Comparison of ENCODE assay signal across 20 mouse cellular contexts in the genomic region with DNA sequence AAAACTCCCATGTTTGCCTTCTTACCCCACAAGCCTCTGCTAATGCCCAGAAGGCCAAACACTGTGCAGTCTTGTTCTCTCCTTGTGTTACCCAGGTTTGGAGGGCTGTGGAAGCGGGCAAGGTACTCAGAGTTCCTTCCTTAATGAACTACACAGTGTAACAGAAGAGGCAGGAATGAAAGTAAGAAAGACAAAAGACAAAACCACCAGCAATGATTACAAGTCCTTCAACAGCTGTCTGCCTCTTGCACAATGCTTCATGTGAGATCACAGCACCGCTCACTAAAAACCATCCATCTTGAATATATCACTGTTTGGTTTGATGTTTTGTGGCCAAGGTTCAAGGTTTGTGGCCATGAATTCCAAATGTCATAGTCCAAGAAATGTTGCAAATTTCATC. TPM values are rescaled to one million over a fixed set of nuclear protein-coding genes. Genes with fewer than 3 reads are reported as not detected.
DNase-seq lines count a peak whose midpoint lies in the region; ATAC-seq and TF ChIP-seq lines count a peak whose summit lies in the region.
"Had no signal": no experiment of that assay in that cellular context is flagged by ENCODE, and none has a peak within 500 bp of the region (broad histone marks: within the 10 kb centered on the region; RNA-seq: fewer than 3 reads in every experiment).

No protein-coding gene starts in this region.

- ATAC-seq in liver, postnatal 0 days, result no peak
- 0 out of 2 replicates have a peak, but pooled peaks have one; percentile 29 for ATAC-seq in common myeloid progenitor, adult 5-6 weeks (replicated peaks; ENCODE audit: low read depth, poor library complexity, severe bottlenecking)
- ATAC-seq: forebrain, embryonic 14.5 days; intestine, embryonic 16.5 days had no signal

- H3K4me3 ChIP-seq in liver, adult 2 months (ENCODE audit: insufficient read depth, low read depth, low read length), result no peak overlapping the region
- H3K4me3 ChIP-seq in liver, postnatal 0 days (ENCODE audit: low read depth, low read length), result no peak overlapping the region
- no peak overlapping the region for H3K4me3 ChIP-seq in kidney, adult 2 months (ENCODE audit: insufficient read depth, low read depth, low read length)
- no peak overlapping the region for H3K4me3 ChIP-seq in lung, adult 2 months (replicated peaks; ENCODE audit: extremely low read depth, low read depth, low read length)
- H3K4me3 ChIP-seq: embryonic facial prominence, embryonic 15.5 days; erythroblast, embryonic 14.5 days; forebrain, embryonic 10.5 days; heart, embryonic 12.5 days; hindbrain, embryonic 15.5 days had no signal

- no peak for TF ChIP-seq POLR2A in liver, adult 2 months (IDR thresholded peaks at IDR 0.05; ENCODE audit: extremely low read depth, insufficient read depth, low read length)
- no peak for TF ChIP-seq POLR2A in kidney, adult 2 months (IDR thresholded peaks at IDR 0.05; ENCODE audit: low read depth, low read length)
- TF ChIP-seq POLR2A in lung, adult 2 months (IDR thresholded peaks at IDR 0.05; ENCODE audit: borderline replicate concordance, extremely low read depth, low read depth, low read length), result no peak

- TF ChIP-seq CTCF in liver, adult 2 months (IDR thresholded peaks at IDR 0.05; ENCODE audit: low read depth, low read length), result no peak
- TF ChIP-seq CTCF in liver, postnatal 0 days (IDR thresholded peaks at IDR 0.05; ENCODE audit: low read depth), result no peak
- no peak for TF ChIP-seq CTCF in kidney, adult 2 months (conservative IDR thresholded peaks at IDR 0.05; ENCODE audit: insufficient read depth, insufficient read length, low read depth, low read length)
- no peak for TF ChIP-seq CTCF in lung, adult 2 months (IDR thresholded peaks at IDR 0.05; ENCODE audit: insufficient read depth, low read length)

- no peak overlapping the region for H3K9ac ChIP-seq in liver, adult 2 months (ENCODE audit: low read depth, low read length)
- no peak overlapping the region for H3K9ac ChIP-seq in liver, postnatal 0 days (replicated peaks)
- H3K9ac ChIP-seq: embryonic facial prominence, embryonic 15.5 days; heart, embryonic 12.5 days; hindbrain, embryonic 15.5 days had no signal

- H3K36me3 ChIP-seq in liver, adult 2 months (ENCODE audit: control insufficient read depth, insufficient read depth, low read length), result no peaks in the 10 kb centered on the region
- no peaks in the 10 kb centered on the region for H3K36me3 ChIP-seq in liver, postnatal 0 days (replicated peaks; ENCODE audit: insufficient read depth, low read length)
- H3K36me3 ChIP-seq in kidney, adult 2 months (ENCODE audit: control insufficient read depth, insufficient read depth, low read length), result no peaks in the 10 kb centered on the region
- H3K36me3 ChIP-seq: embryonic facial prominence, embryonic 15.5 days; forebrain, embryonic 10.5 days; heart, embryonic 12.5 days; hindbrain, embryonic 15.5 days had no signal

- H3K79me2 ChIP-seq in liver, adult 2 months (ENCODE audit: control insufficient read depth, insufficient read depth, low read length), result no peaks in the 10 kb centered on the region

- TF ChIP-seq EP300 in liver, postnatal 0 days (IDR thresholded peaks at IDR 0.05; ENCODE audit: low read depth), result no peak

- H3K9me3 ChIP-seq in liver, postnatal 0 days (ENCODE audit: low read length), result no peaks in the 10 kb centered on the region
- H3K9me3 ChIP-seq: embryonic facial prominence, embryonic 15.5 days; forebrain, embryonic 10.5 days; heart, embryonic 12.5 days; hindbrain, embryonic 15.5 days had no signal

- no peak overlapping the region for H3K27ac ChIP-seq in liver, adult 2 months (replicated peaks; ENCODE audit: insufficient read depth, low read depth, low read length)
- no peak overlapping the region for H3K27ac ChIP-seq in liver, postnatal 0 days (ENCODE audit: low read depth)
- H3K27ac ChIP-seq in kidney, adult 2 months (ENCODE audit: insufficient read depth, low read depth, low read length), result no peak overlapping the region
- H3K27ac ChIP-seq: embryonic facial prominence, embryonic 15.5 days; forebrain, embryonic 10.5 days; hindbrain, embryonic 15.5 days had no signal

- DNase-seq in adrenal gland, adult (ENCODE audit: inconsistent age in 2 of 2, low spot score in 1 of 2), result peak; percentile 73 to 91
- DNase-seq in adrenal gland, adult 18-20 months (ENCODE audit: low spot score in 2 of 2), result no peak
- DNase-seq in liver, adult 2 months (ENCODE audit: extremely low read depth, low read depth, low spot score), result peak; percentile 4
- no peak for DNase-seq in liver, postnatal 0 days
- DNase-seq in kidney, adult 2 months, result no peak
- no peak for DNase-seq in gastrocnemius, adult 18-20 months (ENCODE audit: low spot score)
- DNase-seq in lung, adult 2 months, result no peak
- DNase-seq: cerebellum, adult 2 months; cerebellum, postnatal 10 days; embryo, embryonic 11 days; gastrocnemius, postnatal 10 days had no signal

- no peaks in the 10 kb centered on the region for H3K4me1 ChIP-seq in liver, adult 2 months (ENCODE audit: control insufficient read depth, insufficient read depth, low read length)
- H3K4me1 ChIP-seq in liver, postnatal 0 days (ENCODE audit: insufficient read depth), result no peaks in the 10 kb centered on the region
- H3K4me1 ChIP-seq in kidney, adult 2 months (ENCODE audit: control insufficient read depth, insufficient read depth, low read length), result no peaks in the 10 kb centered on the region
- H3K4me1 ChIP-seq in lung, adult 2 months (ENCODE audit: control insufficient read depth, insufficient read depth, low read length), result no peaks in the 10 kb centered on the region
- H3K4me1 ChIP-seq: embryonic facial prominence, embryonic 15.5 days; forebrain, embryonic 10.5 days; heart, embryonic 12.5 days; hindbrain, embryonic 15.5 days had no signal

- WGBS in liver, adult 2 months, result 68% methylated on average over 2 of the region's 2 CpGs
- WGBS in liver, postnatal 0 days (ENCODE audit: insufficient replicate concordance), result 65% methylated on average over 2 of the region's 2 CpGs
- 59% methylated on average over 2 of the region's 2 CpGs for WGBS in kidney, adult 2 months
- WGBS in lung, adult 2 months, result 71% methylated on average over 2 of the region's 2 CpGs

- H3K27me3 ChIP-seq in liver, adult 2 months (ENCODE audit: control insufficient read depth, insufficient read depth, low read length), result no peaks in the 10 kb centered on the region
- H3K27me3 ChIP-seq in liver, postnatal 0 days (ENCODE audit: insufficient read depth, low read length), result no peaks in the 10 kb centered on the region
- H3K27me3 ChIP-seq in kidney, adult 2 months (replicated peaks; ENCODE audit: control insufficient read depth, insufficient read depth, low read length), result no peaks in the 10 kb centered on the region
- H3K27me3 ChIP-seq: CH12.LX; embryonic facial prominence, embryonic 15.5 days; heart, embryonic 12.5 days; hindbrain, embryonic 15.5 days had no signal

- H3K4me2 ChIP-seq in liver, postnatal 0 days (ENCODE audit: low read depth, low read length), result no peak overlapping the region
- H3K4me2 ChIP-seq: embryonic facial prominence, embryonic 15.5 days; heart, embryonic 12.5 days; hindbrain, embryonic 15.5 days had no signal

RNA-seq across cellular contexts. Expression of gene Abcb1b, which starts 19.6 kb away (rescaled TPM):
- 1,000 to 10,000 TPM; 1,162 to 1,188 TPM for total RNA-seq in adrenal gland, adult 18-20 months (2021)
- total RNA-seq in liver, adult 2 months (2014; rRNA removed), result 1.1 and 2.5 TPM in 2 replicates
- 0.23 and 2.6 TPM in 2 replicates for polyA plus RNA-seq in liver, adult 2 months (2012; rRNA removed)
- 0.58 and 0.99 TPM in 2 replicates for polyA plus RNA-seq in liver, postnatal 0 days (2015; fragmentation: Nextera tagmentation; extraction: Ambion mirVana)
- total RNA-seq in common myeloid progenitor, adult 5-6 weeks (2017), result 39.9 and 43.0 TPM in 2 replicates
- 8.4 and 10.2 TPM in 2 replicates for polyA plus RNA-seq in kidney, adult 2 months (2012; rRNA removed)
- total RNA-seq in gastrocnemius, adult 18-20 months (2021), result 1 to 10 TPM; 5.7 to 5.9 TPM
- polyA plus RNA-seq in lung, adult 2 months (2012; rRNA removed), result 0.92 and 1.5 TPM in 2 replicates
- polyA plus RNA-seq: erythroblast, embryonic 14.5 days had no signal

Comparison
In these comparisons a context has a peak if more than half of its experiments do, and no peak if none do; other contexts are left out.
1. DNase-seq: peak in adrenal gland, adult (2 of 2) and liver, adult 2 months (single experiment); none in adrenal gland, adult 18-20 months (0 of 2), liver, postnatal 0 days (single experiment), kidney, adult 2 months (single experiment), gastrocnemius, adult 18-20 months (single experiment) and lung, adult 2 months (single experiment).
2. RNA of gene Abcb1b, which starts 19.6 kb away (total RNA-seq): 1,162 to 1,188 TPM in adrenal gland, adult 18-20 months; 39.9 to 43.0 TPM in common myeloid progenitor, adult 5-6 weeks, 5.7 to 5.9 TPM in gastrocnemius, adult 18-20 months and 1.1 to 2.5 TPM in liver, adult 2 months; every median in the first group is over 10 times any median in the second.